Mouse (Mus musculus) kidney, adult 9 months (tissue): ENCODE results near the gene Slc36a1.
A peak's percentile ranks its signal among the peaks of the same experiment; 100 is the strongest.

Experiments
- DNase-seq: peaks from one replicate; pipeline ENCODE4 v3.0.0; 2022

The Slc36a1 gene

GRCm38 (mm10) chr11:55209626-55210353, 5.6 kb downstream of the Slc36a1 start:
- DNase-seq: peak; percentile 41

DNA sequence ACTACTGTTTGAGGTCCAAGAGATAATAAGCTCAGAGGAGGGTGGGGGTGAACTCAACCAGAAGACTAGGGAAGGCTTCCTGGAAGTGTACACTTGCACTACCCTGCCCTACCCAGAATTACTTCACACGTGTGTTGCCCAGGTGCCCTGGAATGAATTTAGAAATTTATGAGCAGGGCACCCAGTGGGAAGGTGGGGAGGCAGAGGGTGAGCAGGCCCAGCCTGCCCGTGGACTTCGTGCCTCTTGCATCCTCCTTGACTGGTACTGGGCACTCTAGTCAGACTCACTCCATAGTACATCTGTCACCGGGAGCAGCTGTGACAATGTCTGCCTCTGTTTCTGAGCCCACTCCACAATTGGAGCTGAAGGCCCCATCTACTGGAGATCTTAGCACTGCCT, 9.4 kb downstream of the Slc36a1 start:
- peak; percentile 45 for DNase-seq

- DNase-seq: peak; percentile 64
Measured at GRCm38 (mm10) chr11:55214161-55214560, 10.0 kb downstream of the Slc36a1 start.

DNA sequence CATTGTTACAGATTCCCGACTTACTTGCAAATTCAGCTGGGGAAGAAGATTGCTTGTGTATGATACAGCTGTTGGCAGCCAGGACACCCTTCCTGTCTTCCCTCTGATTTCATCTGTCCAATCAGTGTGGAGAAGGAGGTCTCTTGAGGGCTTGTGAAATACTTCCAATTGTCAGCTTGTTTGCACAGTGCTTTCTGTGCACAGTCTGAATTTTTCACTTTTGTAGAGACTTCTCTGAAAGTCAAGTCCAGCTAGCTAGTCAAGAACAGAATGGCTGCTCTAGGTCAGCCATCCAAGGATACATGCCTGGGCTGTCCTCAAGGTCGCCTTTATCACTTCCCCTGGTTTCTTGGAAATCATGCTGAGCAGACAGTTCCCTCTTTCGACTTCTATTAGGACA, 10.8 kb downstream of the Slc36a1 start:
- DNase-seq: no peak

GRCm38 (mm10) chr11:55216061-55216460, 11.9 kb downstream of the Slc36a1 start:
- peak; percentile 91 for DNase-seq

DNA sequence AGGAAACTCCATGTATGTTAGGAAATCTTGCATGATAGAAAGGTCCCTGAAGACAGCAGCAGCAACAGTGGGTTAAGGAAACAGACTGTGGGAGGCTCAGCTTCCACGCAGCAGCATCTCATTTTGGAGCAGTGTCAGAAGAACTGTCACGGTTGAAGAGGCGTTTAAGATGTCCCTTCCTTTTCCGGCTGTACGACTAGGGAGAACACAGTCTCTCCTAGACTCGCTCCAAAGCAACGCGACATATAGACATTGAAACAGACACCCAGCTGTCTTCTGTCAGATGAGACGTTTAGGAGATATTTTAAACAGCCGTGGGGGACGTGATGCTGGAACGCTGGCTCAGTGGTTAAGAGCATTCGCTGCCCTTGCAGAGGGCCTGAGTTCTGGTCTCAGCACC, 12.7 kb downstream of the Slc36a1 start:
- DNase-seq: no peak

GRCm38 (mm10) chr11:55217418-55217817, 13.3 kb downstream of the Slc36a1 start:
- peak; percentile 94 for DNase-seq

GRCm38 (mm10) chr11:55217880-55218279, 13.7 kb downstream of the Slc36a1 start:
- no peak for DNase-seq

GRCm38 (mm10) chr11:55218473-55218872, 14.3 kb downstream of the Slc36a1 start:
- DNase-seq: peak; percentile 71

DNA sequence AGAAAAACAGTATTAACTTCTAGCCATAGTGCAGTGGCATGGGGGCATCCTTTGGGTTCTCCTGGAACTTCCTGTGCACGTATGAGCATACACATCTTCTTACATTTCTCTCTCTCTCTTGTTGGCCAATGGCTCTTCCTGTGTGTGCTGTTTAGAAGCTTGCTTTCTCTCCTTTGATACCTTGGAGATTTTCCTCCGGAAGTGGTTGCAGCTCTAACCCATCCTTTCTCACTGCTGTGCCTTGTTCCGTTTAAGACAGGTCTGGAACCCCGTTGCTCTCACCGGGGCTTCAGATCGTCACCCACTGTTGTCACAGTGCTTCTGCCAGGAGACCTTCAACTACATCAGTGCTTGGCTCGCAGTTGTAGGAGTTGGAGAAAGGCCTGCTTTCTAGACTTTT, 17.2 kb downstream of the Slc36a1 start:
- no peak for DNase-seq

GRCm38 (mm10) chr11:55231034-55231433, 26.9 kb downstream of the Slc36a1 start:
- DNase-seq: no peak

DNA sequence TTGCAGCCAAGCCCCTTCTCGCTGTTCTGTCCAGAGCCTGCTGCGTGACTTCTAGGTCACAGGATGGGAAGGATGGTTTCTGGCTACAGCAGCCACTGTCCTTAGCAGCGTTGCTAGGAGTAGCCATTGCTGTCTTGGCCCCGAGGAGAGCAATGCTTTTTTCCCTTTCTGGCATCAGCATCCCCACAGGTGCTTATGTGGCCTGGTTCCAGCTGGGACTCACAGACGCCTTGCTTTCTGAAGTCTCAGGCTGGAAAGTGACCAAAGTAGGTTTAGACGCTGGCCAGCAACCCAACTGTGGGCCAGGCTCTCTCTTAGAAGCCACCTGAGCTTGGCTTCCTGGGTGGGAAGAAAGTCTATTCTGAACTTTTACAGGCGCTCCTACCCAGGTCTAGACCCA, 30.1 kb downstream of the Slc36a1 start:
- DNase-seq: no peak

DNA sequence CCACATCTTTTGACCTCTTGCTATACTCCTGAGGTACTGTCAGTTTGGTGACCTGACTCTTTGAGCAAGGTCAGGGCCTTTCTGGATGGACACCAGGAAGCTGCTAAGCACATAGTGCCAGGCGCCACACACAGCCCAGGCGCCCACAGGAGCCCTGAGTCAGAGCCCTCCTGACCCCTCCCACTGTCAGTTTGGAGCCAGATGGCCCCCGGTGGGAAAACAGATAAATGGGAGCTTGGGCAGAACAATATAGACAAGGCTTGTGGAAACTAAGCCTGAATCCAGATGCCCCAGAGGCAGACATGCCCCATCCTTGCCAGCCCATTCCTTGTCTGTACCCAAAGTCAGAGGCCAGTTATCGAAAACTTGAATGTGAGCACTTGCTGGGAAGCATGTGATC, 30.6 kb downstream of the Slc36a1 start:
- DNase-seq: no peak

GRCm38 (mm10) chr11:55236815-55237214, 32.7 kb downstream of the Slc36a1 start:
- no peak for DNase-seq

DNA sequence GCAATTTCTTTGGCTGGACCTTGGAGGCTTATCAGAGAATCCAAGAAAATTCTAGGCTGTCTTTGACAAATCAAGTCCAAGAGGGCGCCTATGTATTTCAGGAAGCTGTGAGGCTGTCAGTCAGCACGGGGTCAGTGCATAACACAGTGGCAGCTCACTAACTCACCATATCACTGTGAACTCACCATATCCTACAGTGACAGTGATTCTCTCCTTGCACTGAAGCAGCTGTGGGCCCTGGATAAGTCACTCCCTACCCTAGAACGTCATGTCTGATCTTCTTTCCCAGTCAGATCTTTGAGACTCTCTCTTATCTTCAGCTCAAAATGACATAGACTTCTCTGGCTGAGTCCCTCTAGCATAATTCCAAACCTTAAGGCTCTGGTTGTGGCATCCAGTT, 35.3 kb downstream of the Slc36a1 start:
- DNase-seq: no peak

GRCm38 (mm10) chr11:55240556-55240955, 36.4 kb downstream of the Slc36a1 start:
- DNase-seq: peak; percentile 89

DNA sequence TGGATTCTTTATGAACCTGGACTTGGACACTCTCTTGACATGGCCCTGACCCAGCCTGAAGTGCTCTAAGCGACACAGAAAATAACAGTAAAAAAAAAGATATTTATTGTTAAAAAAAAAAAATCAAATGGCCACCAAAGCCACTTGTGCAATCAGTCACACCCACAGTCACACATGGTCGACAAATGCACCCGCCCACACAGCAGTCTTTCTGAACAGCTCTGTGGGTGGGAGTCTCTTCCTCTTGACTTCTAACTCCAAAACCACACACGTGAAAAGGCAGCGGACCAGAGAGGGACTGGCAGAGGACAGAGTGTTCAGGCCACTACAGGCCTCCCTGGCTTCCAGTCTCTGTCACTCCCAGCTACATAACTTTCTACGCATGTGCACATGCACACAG, 46.4 kb downstream of the Slc36a1 start:
- DNase-seq: no peak

DNA sequence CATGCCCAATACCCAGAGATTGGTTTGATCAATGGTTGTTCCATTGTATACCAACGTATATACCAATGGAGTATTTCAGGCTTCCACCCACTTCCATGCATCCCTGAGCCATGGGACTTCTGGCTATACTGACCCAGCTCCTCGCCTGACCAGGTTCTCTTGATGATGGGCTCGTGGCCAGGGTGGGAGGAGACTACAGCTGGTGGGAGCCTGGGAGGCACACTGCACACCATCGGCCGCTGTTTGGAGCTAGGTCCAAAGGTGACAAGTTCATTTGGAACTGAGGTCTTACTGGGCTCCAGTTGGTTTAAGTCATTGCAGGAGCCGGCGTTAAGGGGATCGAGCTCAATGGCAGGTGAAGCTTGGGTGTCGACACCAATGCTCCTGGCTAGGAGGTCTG, 49.2 kb downstream of the Slc36a1 start:
- peak; percentile 89 for DNase-seq

DNA sequence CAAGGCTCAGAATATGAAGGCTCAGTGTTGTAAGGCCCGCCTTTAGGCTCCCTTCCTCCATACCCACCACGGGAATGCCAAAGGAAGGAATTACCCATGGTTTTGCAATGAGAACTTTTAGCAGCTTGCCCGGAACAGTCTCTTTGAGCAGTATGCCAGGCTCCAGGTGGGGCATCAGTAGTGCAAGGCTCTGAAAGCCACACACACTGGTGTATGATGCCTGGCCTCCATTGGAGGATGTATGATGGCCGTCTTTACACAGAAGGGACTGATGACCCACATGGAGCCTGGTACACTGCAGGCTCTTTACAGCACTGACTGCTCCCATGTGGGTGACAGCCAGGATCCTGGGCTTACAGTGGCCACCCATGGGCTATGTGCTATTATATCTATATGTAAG, 57.0 kb downstream of the Slc36a1 start:
- no peak for DNase-seq

GRCm38 (mm10) chr11:55262000-55262399, 57.9 kb downstream of the Slc36a1 start:
- no peak for DNase-seq

DNA sequence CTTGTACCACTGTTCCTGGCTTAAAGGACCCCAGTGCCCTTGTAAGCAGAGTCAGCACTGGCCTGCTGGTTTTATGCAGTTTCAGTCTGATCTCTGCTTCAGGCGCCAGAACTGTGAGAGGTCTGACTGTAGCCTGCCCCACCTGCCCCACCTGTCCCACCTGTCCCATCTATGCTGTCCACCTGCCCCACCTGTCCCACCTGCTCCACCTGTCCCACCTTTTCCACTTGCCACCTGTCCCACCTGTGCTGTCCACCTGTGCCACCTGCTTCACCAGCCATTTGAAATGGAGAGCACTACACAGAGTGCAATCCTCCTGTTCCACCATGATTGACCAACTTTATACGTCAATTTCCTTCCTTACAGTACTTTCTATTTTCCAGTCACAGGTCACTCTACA, 60.2 kb downstream of the Slc36a1 start:
- no peak for DNase-seq

GRCm38 (mm10) chr11:55265647-55266046, 61.5 kb downstream of the Slc36a1 start:
- no peak for DNase-seq

GRCm38 (mm10) chr11:55268580-55268979, 64.4 kb downstream of the Slc36a1 start:
- no peak for DNase-seq

DNA sequence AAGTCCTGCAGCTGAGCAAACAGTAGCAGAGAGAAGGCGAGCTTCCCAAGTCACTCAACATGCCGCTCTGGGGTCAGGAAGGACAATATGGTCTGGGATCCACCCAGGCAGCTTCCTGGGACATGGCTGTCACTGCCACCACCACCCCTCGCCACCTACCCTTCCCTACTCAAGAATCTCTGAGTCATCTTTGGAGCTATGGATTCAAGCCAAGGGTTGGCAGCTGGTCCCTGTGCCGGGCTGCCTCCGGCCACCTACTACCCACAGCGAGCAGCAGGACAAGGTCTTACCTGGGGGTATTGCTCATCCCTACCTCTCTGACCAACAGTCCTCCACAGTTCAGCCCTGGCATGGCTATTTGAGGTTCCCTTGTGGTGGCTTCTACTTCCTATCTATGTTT, 70.6 kb downstream of the Slc36a1 start:
- DNase-seq: no peak
